Mouse (Mus musculus) heart, embryonic 10.5 days (tissue): ENCODE results near the gene Fam189b. TPM values are rescaled to one million over a fixed set of nuclear protein-coding genes. Genes with fewer than 3 reads are reported as not detected.

Source experiments
- DNase-seq: peaks from one replicate; pipeline ENCODE4 v3.0.0-alpha.2; 2017; ENCODE audit warnings: low spot score
- H3K27ac ChIP-seq: fragments of 300-500 bp; sonication (generic); 2 replicates; pipeline ENCODE4 v1.5.1; 2016; ENCODE audit warnings: mild to moderate bottlenecking
- H3K27me3 ChIP-seq: fragments of 300-500 bp; sonication (generic); 2 replicates; pipeline ENCODE4 v1.6.1; 2016; ENCODE audit warnings: mild to moderate bottlenecking; ENCODE audit not compliant: poor library complexity, insufficient read depth, severe bottlenecking
- H3K36me3 ChIP-seq: fragments of 300-500 bp; sonication (generic); 2 replicates; pipeline ENCODE4 v1.6.1; 2016; ENCODE audit warnings: mild to moderate bottlenecking, moderate library complexity
- H3K4me1 ChIP-seq: fragments of 300-500 bp; sonication (generic); 2 replicates; pipeline ENCODE4 v1.6.1; 2016; ENCODE audit warnings: mild to moderate bottlenecking
- H3K4me3 ChIP-seq: fragments of 300-500 bp; sonication (generic); 2 replicates; pipeline ENCODE4 v1.5.1; 2016; ENCODE audit warnings: mild to moderate bottlenecking, moderate library complexity
- H3K9me3 ChIP-seq: fragments of 300-500 bp; sonication (generic); 2 replicates; pipeline ENCODE4 v1.6.1; 2016; ENCODE audit warnings: mild to moderate bottlenecking, moderate library complexity
- WGBS: fragments of 180-500 bp; shearing (Covaris S2); methylation state at CpG from one replicate; pipeline ENCODE4 v1.1.7; 2016; 5-methylcytosine and 5-hydroxymethylcytosine counted together
- polyA plus RNA-seq: library from polyadenylated mRNA; unstranded; fragments of >200 nt; fragmentation: Nextera tagmentation; extraction: Ambion mirVana; gene quantifications from 2 replicates; pipeline ENCODE4 v1.2.1, GENCODE M21; 2016

Gene Fam189b
- polyA plus RNA-seq, 1 experiment from 2014 or later = 21.0 TPM

DNA sequence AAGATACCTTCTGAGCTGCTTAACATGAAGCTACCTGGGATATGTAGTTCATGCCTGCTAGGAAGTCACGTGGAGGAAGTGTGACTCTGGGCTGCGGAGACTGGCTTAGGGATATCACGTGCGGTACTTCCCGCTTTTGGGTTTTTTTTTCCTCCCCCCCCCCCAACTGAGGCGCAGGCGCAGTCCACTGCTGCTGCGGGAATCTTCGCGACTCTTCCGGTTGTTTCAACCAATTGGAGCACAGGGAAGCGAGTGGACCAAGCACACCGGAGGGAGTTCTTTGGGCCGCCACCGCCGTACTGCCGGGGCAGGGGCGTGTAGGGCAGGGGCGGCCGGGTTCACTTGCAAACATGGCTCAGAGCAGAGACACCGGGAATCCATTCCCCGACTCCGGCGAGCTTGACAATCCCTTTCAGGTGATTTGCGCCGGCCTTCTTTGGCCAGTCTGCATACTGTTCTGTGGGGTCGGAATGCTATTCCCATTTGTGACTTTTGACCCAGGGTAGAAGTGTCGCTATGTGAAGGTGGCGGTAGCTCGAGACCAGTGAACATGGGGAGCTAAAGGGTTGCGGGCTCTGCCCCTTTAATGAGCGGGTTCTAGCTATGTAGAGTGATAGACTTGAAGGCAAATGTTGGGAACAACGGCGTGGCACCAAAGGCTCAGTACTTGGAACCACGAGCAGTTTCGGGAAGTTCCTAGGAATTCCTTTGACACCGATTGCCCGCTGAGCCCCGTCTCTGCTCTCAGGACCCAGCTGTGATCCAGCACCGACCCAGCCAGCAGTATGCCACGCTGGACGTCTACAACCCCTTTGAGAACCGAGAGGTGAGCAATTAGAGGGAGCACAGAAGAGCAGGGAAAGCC lies 5.5 kb upstream of the Fam189b start, which contains the start of gene Scamp3:
Scamp3 (plus strand) TSS at position 232 of the 865 bp plus-strand sequence.
- Histone ChIP-seq H3K27me3 (no peaks in the 10 kb centered on the region), H3K4me3 (peak within 1 kb of the TSS; percentile 81), H3K27ac (peak within 1 kb of the TSS; percentile 89), H3K4me1 (peaks cover 17% of the 10 kb centered on the region), H3K36me3 (peaks cover 78% of the 10 kb centered on the region), H3K9me3 (no peaks in the 10 kb centered on the region)
- under 1% methylated on average over 43 of the region's 43 CpGs for WGBS
- DNase-seq = peak; percentile 98

DNA sequence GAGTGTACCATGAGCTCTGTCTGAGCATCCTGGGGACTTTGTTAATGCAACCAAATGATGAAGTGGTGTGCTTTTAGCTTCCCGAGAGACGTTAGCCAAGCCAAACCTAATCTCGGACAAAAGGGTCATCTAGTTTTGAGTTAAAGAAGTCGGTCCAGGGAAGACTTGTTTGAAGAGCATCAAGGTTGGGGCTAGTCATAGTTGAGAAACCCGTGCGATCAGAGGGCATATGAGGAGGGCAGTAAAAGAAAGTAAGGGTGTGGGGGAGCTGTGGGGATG lies 4.9 kb upstream of the Fam189b start:
- WGBS = 8% methylated on average over 6 of the region's 6 CpGs
- Histone ChIP-seq H3K27me3 (no peaks in the 10 kb centered on the region), H3K4me3 (peak overlapping the region; percentile 81), H3K27ac (peak overlapping the region; percentile 89), H3K9me3 (no peaks in the 10 kb centered on the region), H3K4me1 (peaks cover 22% of the 10 kb centered on the region), H3K36me3 (peaks cover 73% of the 10 kb centered on the region)
- no peak for DNase-seq

DNA sequence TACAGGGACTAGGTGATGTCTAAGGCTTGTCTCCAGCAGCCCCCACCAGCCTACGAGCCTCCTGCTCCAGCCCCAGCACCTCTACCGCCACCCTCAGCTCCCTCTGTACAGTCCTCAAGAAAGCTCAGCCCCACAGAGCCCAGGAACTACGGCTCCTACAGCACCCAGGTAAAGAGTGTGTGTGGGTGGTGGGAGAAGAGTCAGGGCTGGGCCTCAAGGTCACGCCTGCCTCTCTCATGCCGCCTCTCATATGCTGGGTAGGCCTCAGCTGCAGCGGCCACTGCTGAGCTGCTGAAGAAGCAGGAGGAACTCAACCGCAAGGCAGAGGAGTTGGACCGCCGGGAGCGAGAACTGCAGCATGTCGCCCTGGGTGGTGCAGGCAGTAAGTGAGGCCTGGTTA lies 3.9 kb upstream of the Fam189b start:
- Histone ChIP-seq H3K36me3 (peaks cover 63% of the 10 kb centered on the region), H3K27me3 (no peaks in the 10 kb centered on the region), H3K4me1 (peaks cover 32% of the 10 kb centered on the region), H3K4me3 (0 out of 2 replicates have a peak overlapping the region, but pooled peaks have one; percentile 81), H3K9me3 (no peaks in the 10 kb centered on the region), H3K27ac (0 out of 2 replicates have a peak overlapping the region, but pooled peaks have one; percentile 42)
- WGBS = 93% methylated on average over 11 of the region's 11 CpGs
- no peak for DNase-seq

DNA sequence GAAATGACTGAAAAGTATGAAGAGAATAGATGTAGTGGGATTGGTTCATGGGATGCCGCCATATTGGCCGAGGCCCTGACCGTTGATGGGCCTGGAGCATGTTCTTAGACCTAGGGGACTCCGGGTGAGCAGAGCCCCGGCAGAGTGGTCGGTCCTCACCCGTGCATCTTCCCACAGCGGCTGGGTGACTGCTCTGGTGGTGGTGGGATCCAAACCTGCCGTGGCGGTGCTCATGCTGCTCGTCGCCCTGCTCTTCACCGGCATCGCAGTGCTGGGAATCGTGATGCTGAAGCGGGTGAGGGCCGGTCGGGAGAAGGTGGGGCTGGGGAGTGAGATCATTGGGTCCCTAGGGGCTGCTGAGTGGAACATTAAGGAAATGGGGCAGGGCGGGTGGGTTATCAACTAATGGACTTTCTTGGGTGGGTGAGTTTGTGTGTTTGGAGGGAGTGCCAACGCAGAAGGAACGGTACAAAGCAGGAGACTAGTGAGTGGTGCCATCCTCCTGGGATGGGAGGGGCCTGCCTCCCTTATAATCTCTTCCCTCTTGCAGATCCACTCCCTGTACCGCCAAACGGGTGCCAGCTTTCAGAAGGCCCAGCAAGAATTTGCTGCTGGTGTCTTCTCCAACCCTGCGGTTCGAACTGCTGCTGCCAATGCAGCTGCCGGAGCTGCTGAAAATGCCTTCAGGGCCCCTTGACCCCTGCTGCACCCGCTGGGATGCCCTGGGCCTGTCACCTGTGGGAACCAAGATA lies 1.0 kb upstream of the Fam189b start:
- H3K4me3 ChIP-seq = no peak overlapping the region
- 90% methylated on average over 27 of the region's 27 CpGs for WGBS
- no peak overlapping the region for H3K27ac ChIP-seq
- peaks cover 37% of the 10 kb centered on the region for H3K36me3 ChIP-seq
- DNase-seq = no peak
- peaks cover 54% of the 10 kb centered on the region for H3K4me1 ChIP-seq
- H3K9me3 ChIP-seq = no peaks in the 10 kb centered on the region
- peaks cover 3% of the 10 kb centered on the region; the same call in 1 of the 2 replicates for H3K27me3 ChIP-seq

DNA sequence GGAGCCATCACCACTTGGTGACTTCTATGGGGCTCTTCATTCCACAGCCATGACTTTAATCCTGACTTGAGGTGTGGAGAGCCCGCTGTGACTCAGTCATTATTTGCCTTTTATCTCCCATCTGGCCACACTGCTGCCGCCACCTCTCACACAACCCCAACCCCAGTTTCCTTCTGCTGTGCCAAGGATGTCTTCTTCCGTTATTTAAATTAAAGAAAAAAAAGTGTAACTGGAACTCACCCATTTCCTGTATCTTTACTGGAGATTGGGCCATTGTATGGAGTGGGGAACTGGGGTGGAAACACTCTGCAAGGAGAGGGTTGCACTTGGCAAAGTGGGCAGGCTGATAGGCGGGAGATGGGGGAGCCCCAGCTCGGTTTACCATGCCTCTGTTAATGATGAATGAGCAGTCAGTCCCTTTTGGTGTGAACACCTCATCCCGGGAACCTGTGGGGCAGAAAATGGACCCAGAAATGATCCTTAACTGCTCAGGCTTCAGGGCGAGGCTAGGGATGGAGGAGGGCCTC lies 349 bp upstream of the Fam189b start:
- peak overlapping the region; percentile 92; the same call in 1 of the 2 replicates for H3K27ac ChIP-seq
- WGBS = 50% methylated on average over 7 of the region's 7 CpGs
- peak overlapping the region; percentile 80 for H3K4me3 ChIP-seq
- peaks cover 37% of the 10 kb centered on the region for H3K36me3 ChIP-seq
- peaks cover 61% of the 10 kb centered on the region for H3K4me1 ChIP-seq
- DNase-seq = no peak
- H3K27me3 ChIP-seq = peaks cover 10% of the 10 kb centered on the region; the same call in 1 of the 2 replicates
- no peaks in the 10 kb centered on the region for H3K9me3 ChIP-seq

DNA sequence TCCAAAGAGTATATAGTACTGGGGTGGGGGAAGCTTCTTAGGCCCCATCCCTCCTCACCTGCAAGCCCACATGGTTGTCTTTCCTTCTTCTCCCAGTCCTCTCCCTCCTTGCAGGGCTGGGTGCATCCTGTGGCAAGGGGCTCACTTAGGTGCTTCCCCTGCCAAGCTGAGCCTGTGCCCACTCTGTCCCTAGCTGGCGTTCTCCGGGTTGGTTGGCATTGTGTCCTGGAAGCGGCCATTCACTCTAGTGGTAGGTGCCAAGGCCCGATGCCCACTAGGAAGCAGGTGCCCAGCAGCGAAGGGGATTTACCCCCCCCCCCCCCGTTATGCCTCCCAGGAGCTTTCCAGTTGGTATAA lies 994 bp downstream of the Fam189b start:
- DNase-seq = no peak
- Histone ChIP-seq H3K4me3 (peak overlapping the region; percentile 80), H3K4me1 (peaks cover 62% of the 10 kb centered on the region), H3K9me3 (no peaks in the 10 kb centered on the region), H3K36me3 (peaks cover 44% of the 10 kb centered on the region), H3K27me3 (peaks cover 23% of the 10 kb centered on the region; the same call in 1 of the 2 replicates), H3K27ac (peak overlapping the region; percentile 92)
- WGBS = 70% methylated on average over 6 of the region's 6 CpGs

DNA sequence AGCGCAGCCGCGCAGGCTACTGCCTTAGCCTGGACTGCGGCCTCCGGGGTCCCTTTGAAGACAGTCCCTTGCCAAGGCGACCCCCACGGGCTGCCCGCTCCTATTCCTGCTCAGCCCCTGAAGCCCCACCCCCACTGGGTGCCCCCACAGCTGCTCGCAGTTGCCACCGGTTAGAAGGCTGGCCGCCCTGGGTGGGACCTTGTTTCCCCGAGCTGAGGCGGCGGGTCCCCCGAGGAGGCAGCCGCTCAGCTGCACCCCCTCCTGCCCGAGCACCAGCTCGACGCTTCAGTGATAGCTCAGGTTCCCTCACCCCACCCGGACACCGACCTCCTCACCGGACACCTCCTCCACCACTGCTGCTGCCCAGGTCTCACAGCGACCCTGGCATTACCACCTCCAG lies 4.3 kb downstream of the Fam189b start:
- Histone ChIP-seq H3K9me3 (no peaks in the 10 kb centered on the region), H3K27me3 (peaks cover 23% of the 10 kb centered on the region; the same call in 1 of the 2 replicates), H3K27ac (peak overlapping the region; percentile 2; the same call in 1 of the 2 replicates), H3K36me3 (peaks cover 12% of the 10 kb centered on the region), H3K4me3 (peak overlapping the region; percentile 15; the same call in 1 of the 2 replicates), H3K4me1 (peaks cover 57% of the 10 kb centered on the region)
- 41% methylated on average over 23 of the region's 23 CpGs for WGBS
- DNase-seq = no peak

DNA sequence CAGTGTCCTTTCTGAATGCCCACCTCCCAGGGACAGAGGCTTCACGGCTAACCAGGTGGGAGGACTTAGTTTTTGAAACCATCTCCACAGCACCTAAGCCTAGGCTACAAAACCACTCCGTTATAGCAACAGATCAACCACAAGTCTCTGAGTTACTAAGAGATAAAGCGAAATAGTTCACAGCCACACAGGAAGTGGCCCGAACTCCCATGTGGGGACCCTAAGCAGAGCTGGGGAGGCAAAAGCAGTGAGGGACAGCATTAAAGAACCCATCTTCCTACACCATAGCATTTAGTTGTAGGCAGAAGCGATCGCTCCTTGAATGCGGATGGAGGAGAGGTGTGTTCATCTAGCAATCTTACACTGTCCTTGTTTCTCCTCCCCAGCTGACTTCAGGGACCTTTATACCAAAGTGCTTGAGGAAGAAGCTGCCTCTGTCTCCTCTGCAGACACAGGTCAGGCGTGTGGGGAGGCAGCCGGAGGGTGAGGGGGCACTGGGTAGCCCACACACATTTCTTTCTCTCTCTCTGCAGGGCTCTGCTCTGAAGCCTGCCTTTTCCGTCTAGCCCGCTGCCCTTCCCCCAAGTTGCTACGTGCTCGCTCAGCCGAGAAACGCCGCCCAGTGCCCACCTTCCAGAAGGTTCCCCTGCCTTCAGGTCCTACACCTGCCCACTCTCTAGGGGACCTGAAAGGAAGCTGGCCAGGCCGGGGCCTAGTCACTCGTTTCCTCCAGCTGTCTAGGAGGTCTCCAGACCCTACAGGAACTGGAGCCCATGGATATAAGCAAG lies 4.9 kb downstream of the Fam189b start:
- Histone ChIP-seq H3K9me3 (no peaks in the 10 kb centered on the region), H3K4me3 (no peak overlapping the region), H3K27ac (0 out of 2 replicates have a peak overlapping the region, but pooled peaks have one; percentile 2), H3K4me1 (peaks cover 52% of the 10 kb centered on the region), H3K36me3 (peaks cover 9% of the 10 kb centered on the region), H3K27me3 (peaks cover 23% of the 10 kb centered on the region; the same call in 1 of the 2 replicates)
- WGBS = 70% methylated on average over 18 of the region's 18 CpGs
- DNase-seq = no peak

DNA sequence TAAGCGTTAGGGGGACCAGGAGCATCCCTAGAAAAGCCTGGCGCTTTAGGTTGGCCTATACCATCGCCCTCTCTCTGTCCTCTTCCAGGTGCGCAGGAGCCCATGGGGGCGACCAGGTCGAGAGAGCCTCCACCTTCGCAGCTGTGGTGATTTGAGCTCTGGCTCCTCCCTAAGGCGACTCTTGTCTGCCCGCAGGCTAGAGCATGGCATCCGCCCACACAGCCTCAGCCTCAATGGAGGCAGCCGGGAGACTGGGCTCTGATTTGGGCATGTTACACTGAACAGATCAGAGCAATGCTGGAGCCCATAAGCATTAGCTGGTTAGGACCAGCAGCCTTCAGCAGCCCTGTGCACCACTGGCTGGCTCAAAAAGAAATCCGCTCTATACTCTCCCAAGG lies 5.5 kb downstream of the Fam189b start:
- Histone ChIP-seq H3K4me1 (peaks cover 46% of the 10 kb centered on the region), H3K9me3 (no peaks in the 10 kb centered on the region), H3K27me3 (peaks cover 23% of the 10 kb centered on the region; the same call in 1 of the 2 replicates), H3K36me3 (peaks cover 9% of the 10 kb centered on the region), H3K4me3 (no peak overlapping the region), H3K27ac (no peak overlapping the region)
- no peak for DNase-seq
- WGBS = 61% methylated on average over 12 of the region's 12 CpGs

DNA sequence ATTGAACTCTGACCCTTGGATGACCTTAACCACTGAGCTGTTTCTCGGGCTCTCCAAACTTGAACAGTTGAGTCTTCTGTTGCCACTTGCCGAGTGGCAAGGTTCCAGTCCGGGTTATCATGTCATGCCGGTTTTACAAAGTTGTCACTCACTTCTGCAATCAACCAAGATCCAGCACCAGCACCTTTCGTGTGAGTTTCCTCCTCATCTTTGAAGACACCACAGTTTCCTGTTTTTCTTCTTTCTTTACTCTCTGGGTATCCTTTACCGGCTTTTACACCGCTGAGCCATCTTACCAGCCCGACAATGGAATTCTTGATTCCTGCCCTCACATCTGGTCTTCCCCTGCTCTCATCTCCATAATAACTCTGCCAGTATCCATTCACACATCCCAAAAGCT lies 7.5 kb downstream of the Fam189b start:
- Histone ChIP-seq H3K4me1 (peaks cover 27% of the 10 kb centered on the region), H3K9me3 (no peaks in the 10 kb centered on the region), H3K36me3 (peaks cover 9% of the 10 kb centered on the region), H3K27ac (no peak overlapping the region), H3K4me3 (no peak overlapping the region), H3K27me3 (peaks cover 23% of the 10 kb centered on the region; the same call in 1 of the 2 replicates)
- no peak for DNase-seq
- 73% methylated on average over 8 of the region's 8 CpGs for WGBS

DNA sequence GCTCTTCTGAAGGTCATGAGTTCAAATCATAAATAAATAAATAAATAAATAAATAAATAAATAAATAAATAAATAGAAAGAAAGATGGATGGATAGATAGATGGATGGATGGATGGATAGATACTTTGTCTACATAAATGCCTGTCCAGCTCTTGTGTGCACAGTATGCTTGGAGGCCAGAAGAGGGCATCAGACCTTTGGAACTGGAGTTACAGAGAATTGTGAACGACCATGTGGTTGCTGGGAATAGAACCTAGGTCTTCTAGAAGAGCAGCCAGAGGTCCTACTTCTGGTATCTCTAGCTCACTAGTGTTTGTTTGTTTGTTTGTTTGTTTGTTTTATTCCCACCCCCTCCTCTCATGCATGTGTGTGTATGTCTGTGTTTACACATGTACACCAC lies 10.4 kb downstream of the Fam189b start:
- Histone ChIP-seq H3K4me1 (peaks cover 18% of the 10 kb centered on the region), H3K36me3 (peaks cover 5% of the 10 kb centered on the region), H3K27me3 (peaks cover 5% of the 10 kb centered on the region; the same call in 1 of the 2 replicates), H3K4me3 (no peak overlapping the region), H3K27ac (no peak overlapping the region), H3K9me3 (no peaks in the 10 kb centered on the region)
- no peak for DNase-seq
- 83% methylated on average over 1 of the region's 1 CpGs for WGBS

DNA sequence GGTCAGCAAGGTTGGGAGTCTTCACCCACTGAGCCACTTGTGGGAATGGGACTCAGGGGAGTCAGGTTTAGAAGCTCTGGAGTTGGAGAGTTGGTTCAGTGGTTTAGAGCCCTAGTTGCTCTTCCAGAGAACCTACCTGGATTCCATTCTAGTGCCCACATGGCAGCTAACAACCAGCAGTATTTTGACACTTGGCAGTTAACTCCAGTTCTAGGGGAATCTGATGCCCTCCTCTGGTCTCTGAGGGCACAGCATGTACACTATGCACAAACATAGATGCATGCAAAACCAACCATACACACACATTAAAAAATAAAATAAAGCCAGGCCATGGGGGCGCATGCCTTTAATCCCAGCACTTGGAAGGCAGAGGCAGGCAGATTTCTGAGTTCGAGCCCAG lies 10.9 kb downstream of the Fam189b start:
- H3K9me3 ChIP-seq = no peaks in the 10 kb centered on the region
- 0 out of 2 replicates have a peak, but pooled peaks cover under 1% of the 10 kb centered on the region for H3K27me3 ChIP-seq
- WGBS = 88% methylated on average over 2 of the region's 2 CpGs
- no peaks in the 10 kb centered on the region for H3K36me3 ChIP-seq
- H3K4me1 ChIP-seq = peaks cover 13% of the 10 kb centered on the region
- H3K4me3 ChIP-seq = no peak overlapping the region
- no peak for DNase-seq
- no peak overlapping the region for H3K27ac ChIP-seq
